Mouse (Mus musculus): ENCODE data around the gene Olfr952.

Olfr952 gene

GRCm38 (mm10) chr9:39427048-39427447, at the start of gene Olfr952:
Gene Olfr952 (minus strand): TSS chr9:39427148.
- DNase-seq (ENCODE audit: low read depth, low spot score): no peak

DNA sequence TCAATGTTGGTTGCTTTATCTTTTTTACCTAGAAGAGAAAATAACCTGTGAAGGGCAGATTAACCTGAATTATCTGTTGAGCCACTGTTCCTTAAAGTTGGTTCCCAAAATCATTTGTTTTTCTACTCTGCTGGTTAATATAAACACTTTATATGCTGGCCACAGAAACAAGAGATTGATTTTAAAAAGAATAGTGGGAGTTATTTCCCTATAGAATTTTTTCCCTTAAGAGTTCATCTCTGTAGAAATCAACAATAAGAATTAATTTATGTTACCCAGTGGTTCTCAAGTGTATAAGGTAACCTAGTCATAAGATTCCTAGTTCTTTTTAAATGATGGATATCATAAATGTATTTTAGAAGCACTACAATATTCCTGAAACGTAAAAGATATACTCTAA, 44.9 kb upstream of the Olfr952 start, which contains the start of gene Olfr955:
Gene Olfr955, minus strand, starts transcription at position 101 of the 400 bp plus-strand sequence.
- DNase-seq (ENCODE audit: low read depth, low spot score): no peak

DNA sequence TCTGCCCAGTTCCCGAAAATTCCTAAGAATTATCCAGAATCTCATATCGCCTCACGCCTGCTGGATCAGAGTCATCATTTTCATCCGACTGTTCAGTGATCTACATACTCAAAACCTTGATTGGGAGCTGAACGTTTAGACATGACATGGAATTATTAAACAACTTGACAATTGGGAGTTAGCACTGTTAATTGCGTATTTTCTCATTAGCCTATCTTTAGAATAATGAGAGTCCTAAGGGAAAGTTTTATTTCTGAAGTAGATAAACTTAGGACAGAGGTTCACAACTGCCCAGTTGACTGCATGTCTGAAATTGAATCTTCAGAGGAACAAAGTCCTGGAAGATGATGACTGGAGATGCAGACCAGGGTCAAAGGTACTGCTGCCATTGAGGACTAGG, 29.5 kb upstream of the Olfr952 start, which contains the start of gene Olfr954:
Gene Olfr954, plus strand, starts transcription at position 301 of the 400 bp plus-strand sequence.
- DNase-seq (ENCODE audit: low read depth, low spot score): no peak

DNA sequence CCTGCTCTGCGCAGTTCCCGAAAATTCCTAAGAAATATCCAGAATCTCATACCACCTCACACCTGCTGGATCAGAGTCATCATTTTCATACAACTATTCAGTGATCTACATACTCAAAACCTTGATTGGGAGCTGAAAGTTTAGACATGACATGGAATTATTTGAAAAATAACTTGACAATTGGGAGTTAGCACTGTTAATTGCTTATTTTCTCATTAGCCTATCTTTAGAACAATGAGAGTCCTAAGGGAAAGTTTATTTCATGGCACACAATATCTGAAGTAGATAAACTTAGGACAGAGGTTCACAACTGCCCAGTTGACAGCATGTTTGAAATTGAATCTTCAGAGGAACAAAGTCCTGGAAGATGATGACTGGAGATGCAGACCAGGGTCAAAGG, 39.8 kb downstream of the Olfr952 start, which contains the start of gene Olfr951:
Gene Olfr951, plus strand, starts transcription at position 301 of the 400 bp plus-strand sequence.
- DNase-seq (ENCODE audit: low read depth, low spot score): no peak

Measured in R1 (cell line).